Mouse (Mus musculus) heart, adult 2 months (tissue): Measurements from ENCODE around the gene Golga1. TPM values are rescaled to one million over a fixed set of nuclear protein-coding genes. Genes with fewer than 3 reads are reported as not detected.

Experiments
- DNase-seq, 2 experiments: peaks; one replicate each; pipeline ENCODE4 v3.0.0; 2021
- H3K27ac ChIP-seq: fragments of 200-600 bp; 2 replicates; pipeline ENCODE4 v1.8.1; 2022
- H3K27me3 ChIP-seq: fragments of 200-500 bp; 2 replicates; pipeline ENCODE4 v1.6.1; 2012; ENCODE audit warnings: mild to moderate bottlenecking, low read length, inconsistent platforms, mixed read lengths; ENCODE audit not compliant: control insufficient read depth, insufficient read depth
- H3K36me3 ChIP-seq: fragments of 200-500 bp; 2 replicates; pipeline ENCODE4 v1.6.1; 2012; ENCODE audit warnings: low read length, inconsistent platforms; ENCODE audit not compliant: control insufficient read depth, insufficient read depth
- H3K4me1 ChIP-seq: fragments of 200-500 bp; 2 replicates; pipeline ENCODE4 v1.6.1; 2011; ENCODE audit warnings: low read length; ENCODE audit not compliant: control insufficient read depth, insufficient read depth
- H3K4me3 ChIP-seq: fragments of 200-600 bp; 2 replicates; pipeline ENCODE4 v1.8.1; 2022
- H3K79me2 ChIP-seq: fragments of 200-500 bp; replicated peaks from 2 replicates; pipeline ENCODE4 v1.6.1; 2012; ENCODE audit warnings: mild to moderate bottlenecking, inconsistent platforms, low read length, moderate library complexity, mixed read lengths; ENCODE audit not compliant: control insufficient read depth, insufficient read depth
- H3K9ac ChIP-seq: fragments of 200-500 bp; 2 replicates; pipeline ENCODE4 v1.6.1; 2012; ENCODE audit warnings: low read depth, mild to moderate bottlenecking, control low read depth, inconsistent platforms, low read length, mixed read lengths
- CTCF ChIP-seq: fragments of 200-600 bp; IDR thresholded peaks from 2 replicates; pipeline ENCODE4 v1.8.1; 2022; ENCODE audit warnings: antibody characterized with exemption, mild to moderate bottlenecking, moderate library complexity
- EP300 ChIP-seq: fragments of 200-500 bp; IDR thresholded peaks from 2 replicates; pipeline ENCODE4 v1.6.1; 2011; ENCODE audit warnings: low read depth, low read length, control low read depth; ENCODE audit not compliant: insufficient read depth
- POLR2A ChIP-seq: fragments of 200-500 bp; IDR thresholded peaks from 2 replicates; pipeline ENCODE4 v1.6.1; 2011; ENCODE audit warnings: mild to moderate bottlenecking, low read depth, low read length, control low read depth; ENCODE audit not compliant: insufficient read depth
- WGBS: fragments of 180-500 bp; shearing (Covaris S2); methylation state at CpG from one replicate; pipeline ENCODE4 v1.1.7; 2018; 5-methylcytosine and 5-hydroxymethylcytosine counted together
- intact Hi-C: fragments of 180-260 bp; cut with DNase I; formaldehyde crosslinking; loops from one replicate; pipeline ENCODE4 v1.15.1; 2025
- polyA plus RNA-seq: library from polyadenylated mRNA; depleted of rRNA; stranded (reverse); fragments of >200 nt; gene quantifications from 2 replicates; pipeline ENCODE4 v1.2.3, GENCODE M21; 2012
- total RNA-seq, 2 experiments: library from RNA; stranded (reverse); gene quantifications; 2 replicates each; pipeline ENCODE4 v1.2.3; 2021

Golga1 gene
- total and polyA plus RNA-seq, 3 experiments, result 7.6 to 14.0 (median 13.4) TPM

- intact Hi-C loops, result loop anchor here (10.0 kb wide), 1 partner anchor 356 kb away; the partner anchor contains the start of gene Psmb7
Observed at GRCm38 (mm10) chr2:39000587-39000919, 64.8 kb downstream of the Golga1 start.

GRCm38 (mm10) chr2:38999910-39000586 is 65.3 kb downstream of the Golga1 start:
- TF ChIP-seq CTCF, result no peak
- no peak for TF ChIP-seq EP300
- no peak for TF ChIP-seq POLR2A
- 64% methylated on average over 8 of the region's 8 CpGs for WGBS
- H3K36me3 ChIP-seq, result peaks cover 6% of the 10 kb centered on the region; the same call in 1 of the 2 replicates
- H3K79me2 ChIP-seq, result no peaks in the 10 kb centered on the region
- peaks cover 5% of the 10 kb centered on the region for H3K4me1 ChIP-seq
- no peak overlapping the region for H3K27ac ChIP-seq
- intact Hi-C loops, result loop anchor here (5.0 to 10.0 kb wide), 2 partner anchors 203 to 355 kb away; partner anchors contain the start of gene Psmb7
- no peaks in the 10 kb centered on the region for H3K27me3 ChIP-seq
- H3K9ac ChIP-seq, result no peak overlapping the region
- DNase-seq, result no peak
- no peak overlapping the region for H3K4me3 ChIP-seq

More at GRCm38 (mm10) chr2:39000587-39000919, 64.8 kb downstream of the Golga1 start:
- no peaks in the 10 kb centered on the region for H3K79me2 ChIP-seq
- WGBS, result 77% methylated on average over 4 of the region's 4 CpGs
- H3K4me3 ChIP-seq, result no peak overlapping the region
- H3K4me1 ChIP-seq, result peaks cover 5% of the 10 kb centered on the region
- H3K9ac ChIP-seq, result no peak overlapping the region
- no peak for DNase-seq
- no peaks in the 10 kb centered on the region for H3K27me3 ChIP-seq
- H3K27ac ChIP-seq, result no peak overlapping the region
- TF ChIP-seq EP300 (no peak), POLR2A (no peak), CTCF (no peak)
- peaks cover 6% of the 10 kb centered on the region; the same call in 1 of the 2 replicates for H3K36me3 ChIP-seq

GRCm38 (mm10) chr2:38999381-38999780 is 66.0 kb downstream of the Golga1 start:
- H3K4me1 ChIP-seq, result peaks cover 5% of the 10 kb centered on the region
- TF ChIP-seq POLR2A (no peak), EP300 (no peak), CTCF (no peak)
- DNase-seq, result no peak
- H3K27me3 ChIP-seq, result no peaks in the 10 kb centered on the region
- no peak overlapping the region for H3K4me3 ChIP-seq
- WGBS, result 56% methylated on average over 4 of the region's 4 CpGs
- H3K79me2 ChIP-seq, result no peaks in the 10 kb centered on the region
- no peak overlapping the region for H3K9ac ChIP-seq
- intact Hi-C loops, result loop anchor here (5.0 kb wide), 1 partner anchor 202 kb away; no protein-coding TSS in a partner anchor
- peaks cover 6% of the 10 kb centered on the region; the same call in 1 of the 2 replicates for H3K36me3 ChIP-seq
- H3K27ac ChIP-seq, result no peak overlapping the region

GRCm38 (mm10) chr2:38997386-38998374 is 67.7 kb downstream of the Golga1 start, which contains the start of gene Wdr38:
TSS of gene Wdr38 (plus strand) at chr2:38997476.
- H3K79me2 ChIP-seq, result no peaks in the 10 kb centered on the region
- H3K27me3 ChIP-seq, result no peaks in the 10 kb centered on the region
- H3K4me1 ChIP-seq, result peaks cover 2% of the 10 kb centered on the region; the same call in 1 of the 2 replicates
- no peaks in the 10 kb centered on the region for H3K36me3 ChIP-seq
- TF ChIP-seq CTCF (peak; percentile 99), EP300 (peak; percentile 75; the same call in 1 of the 2 replicates), POLR2A (no peak)
- peak; percentile 91 for DNase-seq
- peak within 1 kb of the TSS; percentile 57 for H3K4me3 ChIP-seq
- intact Hi-C loops, result loop anchor here (1.0 to 5.0 kb wide), 2 partner anchors 70 to 200 kb away; partner anchors contain the start of gene Nr6a1
- peak within 1 kb of the TSS; percentile 58 for H3K9ac ChIP-seq
- peak within 1 kb of the TSS; percentile 71 for H3K27ac ChIP-seq
- 9% methylated on average over 33 of the region's 33 CpGs for WGBS

- TF ChIP-seq CTCF, result no peak
- TF ChIP-seq POLR2A, result no peak
- TF ChIP-seq EP300, result no peak
- intact Hi-C loops, result no loop called here
- H3K4me3 ChIP-seq, result no peak overlapping the region
- no peak overlapping the region for H3K27ac ChIP-seq
- 34% methylated on average over 4 of the region's 4 CpGs for WGBS
- H3K4me1 ChIP-seq, result no peaks in the 10 kb centered on the region
- H3K9ac ChIP-seq, result no peak overlapping the region
- H3K27me3 ChIP-seq, result no peaks in the 10 kb centered on the region
- no peaks in the 10 kb centered on the region for H3K36me3 ChIP-seq
- H3K79me2 ChIP-seq, result no peaks in the 10 kb centered on the region
- DNase-seq, result no peak
Observed at GRCm38 (mm10) chr2:38992452-38992851, 72.9 kb downstream of the Golga1 start.
